Mouse (Mus musculus) heart, adult 2 months (tissue): ENCODE data around the gene Pik3cd.

Experiments
- CTCF ChIP-seq: fragments of 200-600 bp; IDR thresholded peaks from 2 replicates; pipeline ENCODE4 v1.8.1; 2022; ENCODE audit warnings: antibody characterized with exemption, mild to moderate bottlenecking, moderate library complexity
- EP300 ChIP-seq: fragments of 200-500 bp; IDR thresholded peaks from 2 replicates; pipeline ENCODE4 v1.6.1; 2011; ENCODE audit warnings: low read depth, low read length, control low read depth; ENCODE audit not compliant: insufficient read depth

DNA sequence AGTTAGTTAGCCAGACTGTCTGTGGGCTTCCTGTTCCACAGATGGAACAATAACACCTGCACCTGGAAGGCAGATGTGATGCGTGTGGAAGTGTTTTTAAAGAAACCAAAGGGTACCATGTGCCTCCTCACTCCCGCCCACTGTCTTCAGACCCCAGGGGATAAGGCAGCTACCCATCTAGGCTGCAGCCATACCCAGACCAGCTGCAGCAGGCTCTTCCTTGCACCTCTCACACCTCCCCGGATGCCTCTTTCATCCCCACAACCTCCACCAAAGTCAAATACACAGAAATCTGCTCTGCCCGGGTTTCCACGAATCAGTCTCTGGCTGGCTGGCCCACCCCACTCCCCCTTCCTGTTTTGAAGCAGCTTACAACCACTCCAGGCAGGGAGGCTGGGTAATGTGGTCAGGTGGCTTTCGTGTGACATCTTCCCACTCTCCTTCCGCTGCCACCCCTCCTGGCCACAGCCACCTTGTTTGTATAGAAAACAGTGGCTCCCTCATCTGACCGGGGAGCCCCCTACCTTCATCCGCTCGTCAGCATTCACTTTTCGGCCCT, 44.4 kb downstream of the Pik3cd start:
- TF ChIP-seq CTCF (no peak), EP300 (no peak)
